Mouse (Mus musculus): Measurements from ENCODE around the gene Rhox3e.
"Not testable (repeated sequence)": the region's sequence is repeated elsewhere in the genome, so short reads cannot be mapped to it uniquely, and the experiment has no call there.

- TF ChIP-seq GATA1, TAL1 (IDR thresholded peaks at IDR 0.05; ENCODE audit: low read length): not testable (repeated sequence)
Measured at GRCm38 (mm10) chrX:37557112-37557511, 15.3 kb downstream of the Rhox3e start, which contains the start of gene Rhox4e.

Measured in erythroblast, embryonic 14.5 days (primary cell).